Mouse (Mus musculus) myocyte (in vitro differentiated cells): ENCODE measurements around the gene Zfp786. TPM values are rescaled to one million over a fixed set of nuclear protein-coding genes. Genes with fewer than 3 reads are reported as not detected.

Experiments
- H3K27me3 ChIP-seq: one replicate; pipeline ENCODE4 v1.6.1; 2011; ENCODE audit not compliant: control insufficient read depth, insufficient read depth, insufficient read length
- H3K36me3 ChIP-seq: one replicate; pipeline ENCODE4 v1.6.1; 2011; ENCODE audit not compliant: control insufficient read depth, insufficient read depth
- H3K4me2 ChIP-seq: one replicate; pipeline ENCODE4 v1.6.1; 2011; ENCODE audit warnings: low read depth, control low read depth
- H3K4me3 ChIP-seq: one replicate; pipeline ENCODE4 v1.5.1; 2011; ENCODE audit warnings: mild to moderate bottlenecking, control low read depth, moderate library complexity
- H3K79me2 ChIP-seq: one replicate; pipeline ENCODE4 v1.6.1; 2011; ENCODE audit not compliant: control insufficient read depth, insufficient read depth
- H3ac ChIP-seq: one replicate; pipeline ENCODE4 v1.6.1; 2011; ENCODE audit not compliant: control insufficient read depth, insufficient read length
- CEBPB ChIP-seq: IDR thresholded peaks from 2 replicates; pipeline ENCODE4 v1.6.1; 2011; ENCODE audit warnings: mild to moderate bottlenecking, moderate library complexity; ENCODE audit not compliant: poor library complexity, insufficient read depth, severe bottlenecking
- E2F4 ChIP-seq: IDR thresholded peaks from one replicate; pipeline ENCODE4 v1.6.1; 2011; ENCODE audit warnings: mild to moderate bottlenecking, control low read depth, moderate library complexity; ENCODE audit not compliant: insufficient read depth
- MAX ChIP-seq: IDR thresholded peaks from one replicate; pipeline ENCODE4 v1.6.1; 2011; ENCODE audit warnings: low read depth, mild to moderate bottlenecking, control low read depth
- MYOD1 ChIP-seq, 3 experiments: IDR thresholded peaks; one replicate each; pipeline ENCODE4 v1.6.1; 2011; ENCODE audit warnings: control low read depth in 2 of 3, low read depth in 2 of 3, mild to moderate bottlenecking in 2 of 3, moderate library complexity in 1 of 3; ENCODE audit not compliant: insufficient read length in 2 of 3, control insufficient read depth in 1 of 3
- MYOG ChIP-seq, 3 experiments: IDR thresholded peaks; one replicate each; pipeline ENCODE4 v1.6.1; 2011; ENCODE audit warnings: control low read depth in 2 of 3, low read depth in 2 of 3, mild to moderate bottlenecking in 2 of 3; ENCODE audit not compliant: insufficient read length in 2 of 3, control insufficient read depth in 1 of 3, insufficient read depth in 1 of 3
- POLR2A ChIP-seq: IDR thresholded peaks from one replicate; pipeline ENCODE4 v1.6.1; 2011; ENCODE audit warnings: low read depth, mild to moderate bottlenecking, control low read depth, moderate library complexity; ENCODE audit not compliant: insufficient read length
- POLR2AphosphoS2 ChIP-seq: IDR thresholded peaks from one replicate; pipeline ENCODE4 v1.6.1; 2011; ENCODE audit warnings: low read depth, control low read depth; ENCODE audit not compliant: insufficient read length
- REST ChIP-seq: IDR thresholded peaks from one replicate; pipeline ENCODE4 v1.6.1; 2011; ENCODE audit warnings: mild to moderate bottlenecking, control low read depth, moderate library complexity; ENCODE audit not compliant: insufficient read depth, insufficient read length
- SRF ChIP-seq: IDR thresholded peaks from one replicate; pipeline ENCODE4 v1.6.1; 2011; ENCODE audit warnings: low read depth; ENCODE audit not compliant: control insufficient read depth, insufficient read length
- TCF12 ChIP-seq: IDR thresholded peaks from one replicate; pipeline ENCODE4 v1.6.1; 2011; ENCODE audit warnings: mild to moderate bottlenecking, control low read depth; ENCODE audit not compliant: poor library complexity, insufficient read depth, severe bottlenecking
- TCF3 ChIP-seq: IDR thresholded peaks from one replicate; pipeline ENCODE4 v1.6.1; 2011; ENCODE audit warnings: low read depth, control low read depth; ENCODE audit not compliant: insufficient read length
- USF1 ChIP-seq: IDR thresholded peaks from one replicate; pipeline ENCODE4 v1.6.1; 2011; ENCODE audit warnings: low read depth, mild to moderate bottlenecking, control low read depth, moderate library complexity
- polyA plus RNA-seq: library from polyadenylated mRNA; unstranded; fragments of >200 nt; fragmentation: generic; extraction: Trizol; gene quantifications from one replicate; pipeline ENCODE4 v1.2.1, GENCODE M21; 2012; ENCODE audit warnings: missing spikeins

The Zfp786 gene
- polyA plus RNA-seq, 1 experiment: 0.30 TPM

- TF ChIP-seq E2F4 (no peak), TCF12 (no peak), TCF3 (no peak), MAX (no peak), SRF (no peak), USF1 (no peak), REST (no peak), CEBPB (no peak), MYOG (IDR thresholded peaks at IDR 0.05; ENCODE audit: control insufficient read depth in 1 of 3, insufficient read depth in 1 of 3, insufficient read length in 2 of 3, low read depth in 2 of 3) (no peak), POLR2AphosphoS2 (no peak), POLR2A (no peak), MYOD1 (IDR thresholded peaks at IDR 0.05; ENCODE audit: control insufficient read depth in 1 of 3, insufficient read length in 2 of 3, low read depth in 2 of 3) (no peak)
- peaks cover 48% of the 10 kb centered on the region for H3K79me2 ChIP-seq
Measured at GRCm38 (mm10) chr6:47809053-47809452, 21.6 kb downstream of the Zfp786 start.

GRCm38 (mm10) chr6:47808545-47808944 is 22.1 kb downstream of the Zfp786 start:
- Histone ChIP-seq H3K36me3 (peaks cover 21% of the 10 kb centered on the region), H3K79me2 (peaks cover 48% of the 10 kb centered on the region), H3K27me3 (no peaks in the 10 kb centered on the region), H3K4me3 (no peak overlapping the region), H3ac (no peak overlapping the region), H3K4me2 (no peak overlapping the region)
- TF ChIP-seq REST (no peak), MYOG (IDR thresholded peaks at IDR 0.05; ENCODE audit: control insufficient read depth in 1 of 3, insufficient read depth in 1 of 3, insufficient read length in 2 of 3, low read depth in 2 of 3) (peak in 1 of 3 experiments; percentile 35)

More at GRCm38 (mm10) chr6:47809053-47809452, 21.6 kb downstream of the Zfp786 start:
- H3K4me3 ChIP-seq: no peak overlapping the region
- no peak overlapping the region for H3ac ChIP-seq
- no peak overlapping the region for H3K4me2 ChIP-seq
- H3K36me3 ChIP-seq: peaks cover 21% of the 10 kb centered on the region
- H3K27me3 ChIP-seq: no peaks in the 10 kb centered on the region

- Histone ChIP-seq H3K36me3 (peaks cover 26% of the 10 kb centered on the region), H3K27me3 (no peaks in the 10 kb centered on the region), H3K4me3 (no peak overlapping the region), H3K79me2 (peaks cover 47% of the 10 kb centered on the region), H3K4me2 (no peak overlapping the region), H3ac (no peak overlapping the region)
- TF ChIP-seq REST: no peak
- no peak for TF ChIP-seq TCF3
- TF ChIP-seq E2F4: no peak
- TF ChIP-seq MYOD1 (IDR thresholded peaks at IDR 0.05; ENCODE audit: control insufficient read depth in 1 of 3, insufficient read length in 2 of 3, low read depth in 2 of 3): no peak
- no peak for TF ChIP-seq MYOG (IDR thresholded peaks at IDR 0.05; ENCODE audit: control insufficient read depth in 1 of 3, insufficient read depth in 1 of 3, insufficient read length in 2 of 3, low read depth in 2 of 3)
- no peak for TF ChIP-seq CEBPB
- TF ChIP-seq SRF: no peak
- TF ChIP-seq TCF12: no peak
Measured at GRCm38 (mm10) chr6:47807419-47807818, 23.2 kb downstream of the Zfp786 start.

GRCm38 (mm10) chr6:47805520-47805919 is 25.1 kb downstream of the Zfp786 start:
- Histone ChIP-seq H3K79me2 (peaks cover 28% of the 10 kb centered on the region), H3K36me3 (peaks cover 30% of the 10 kb centered on the region), H3K27me3 (no peaks in the 10 kb centered on the region), H3ac (no peak overlapping the region), H3K4me2 (no peak overlapping the region), H3K4me3 (no peak overlapping the region)
- TF ChIP-seq POLR2AphosphoS2 (no peak), POLR2A (no peak), USF1 (no peak), TCF12 (no peak), MYOG (IDR thresholded peaks at IDR 0.05; ENCODE audit: control insufficient read depth in 1 of 3, insufficient read depth in 1 of 3, insufficient read length in 2 of 3, low read depth in 2 of 3) (no peak), MAX (no peak), SRF (no peak), MYOD1 (IDR thresholded peaks at IDR 0.05; ENCODE audit: control insufficient read depth in 1 of 3, insufficient read length in 2 of 3, low read depth in 2 of 3) (no peak), E2F4 (no peak), CEBPB (no peak), REST (no peak), TCF3 (no peak)

- no peaks in the 10 kb centered on the region for H3K79me2 ChIP-seq
- H3K36me3 ChIP-seq: peaks cover 53% of the 10 kb centered on the region
Measured at GRCm38 (mm10) chr6:47799079-47799478, 31.6 kb downstream of the Zfp786 start.

More at GRCm38 (mm10) chr6:47799079-47799478, 31.6 kb downstream of the Zfp786 start:
- H3ac ChIP-seq: no peak overlapping the region
- no peak for TF ChIP-seq TCF3
- TF ChIP-seq MYOG (IDR thresholded peaks at IDR 0.05; ENCODE audit: control insufficient read depth in 1 of 3, insufficient read depth in 1 of 3, insufficient read length in 2 of 3, low read depth in 2 of 3): no peak
- TF ChIP-seq CEBPB: no peak
- TF ChIP-seq POLR2AphosphoS2: no peak
- no peak for TF ChIP-seq USF1
- no peak for TF ChIP-seq SRF
- TF ChIP-seq REST: no peak
- TF ChIP-seq E2F4: no peak
- no peak for TF ChIP-seq MYOD1 (IDR thresholded peaks at IDR 0.05; ENCODE audit: control insufficient read depth in 1 of 3, insufficient read length in 2 of 3, low read depth in 2 of 3)
- TF ChIP-seq POLR2A: no peak
- no peak for TF ChIP-seq TCF12
- no peak for TF ChIP-seq MAX
- no peak overlapping the region for H3K4me3 ChIP-seq
- H3K27me3 ChIP-seq: no peaks in the 10 kb centered on the region
- H3K4me2 ChIP-seq: no peak overlapping the region
